Mouse (Mus musculus) embryonic fibroblast, embryonic 13.5 days (primary cell): ENCODE results near the gene Gm13698. TPM values are rescaled to one million over a fixed set of nuclear protein-coding genes. Genes with fewer than 3 reads are reported as not detected.

Experiments used
- polyA plus RNA-seq: library from polyadenylated mRNA; stranded (reverse); fragments of >200 nt; gene quantifications from 2 replicates; pipeline ENCODE4 v1.2.4, GENCODE M21; 2011; ENCODE audit warnings: low read depth; ENCODE audit not compliant: missing spikeins, insufficient read length

Gm13698 gene
- polyA plus RNA-seq, 1 experiment: not detected

Other genes with a start within 250 kb of the Gm13698 start
- gene Itgav, start 231.3 kb upstream of the Gm13698 start, polyA plus RNA-seq: 219 and 315 TPM in 2 replicates
- 13.5 and 16.6 TPM in 2 replicates for gene Fam171b, start 143.1 kb upstream of the Gm13698 start, polyA plus RNA-seq
- gene Zswim2, start 14.5 kb upstream of the Gm13698 start, polyA plus RNA-seq: not detected in 2 replicates
- not detected in 2 replicates for gene Gm13693, start 5.8 kb downstream of the Gm13698 start, polyA plus RNA-seq
- gene Gm13695, start 11.6 kb downstream of the Gm13698 start, polyA plus RNA-seq: not detected in 2 replicates
- not detected in 2 replicates for gene Gm13696, start 17.4 kb downstream of the Gm13698 start, polyA plus RNA-seq
- not detected in 2 replicates for gene Gm13694, start 23.2 kb downstream of the Gm13698 start, polyA plus RNA-seq
- gene Gm13697, start 29.1 kb downstream of the Gm13698 start, polyA plus RNA-seq: not detected in 2 replicates
- gene Gm13691, start 34.9 kb downstream of the Gm13698 start, polyA plus RNA-seq: not detected in 2 replicates